Mouse (Mus musculus): ENCODE data around the gene Trip12.

DNA sequence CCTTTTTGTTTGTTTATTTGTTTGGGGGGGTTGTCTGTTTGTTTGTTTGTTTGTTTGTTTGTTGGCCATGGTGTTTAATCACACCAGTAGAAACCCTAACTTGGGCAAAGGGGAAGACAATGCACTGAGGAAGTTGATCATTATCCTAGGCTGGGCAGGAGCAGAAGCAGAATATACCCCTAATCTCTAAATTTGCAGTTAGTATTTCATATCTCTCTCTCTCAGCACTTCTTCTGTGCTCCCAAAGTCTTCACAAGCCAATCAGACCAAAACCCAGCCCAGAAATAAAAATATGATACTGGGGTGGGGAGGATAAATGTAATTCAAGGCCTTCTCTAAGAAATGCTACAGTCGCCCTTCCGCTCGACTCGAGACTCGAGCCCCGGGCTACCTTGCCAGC is 140.1 kb downstream of the Trip12 start:
- no peak for TF ChIP-seq CTCF (IDR thresholded peaks at IDR 0.05; ENCODE audit: borderline replicate concordance, extremely low read depth, insufficient read depth, insufficient read length)
- TF ChIP-seq POLR2A (IDR thresholded peaks at IDR 0.05; ENCODE audit: borderline replicate concordance, extremely low read depth, insufficient read depth, insufficient read length, poor library complexity, severe bottlenecking), result no peak
